Mouse (Mus musculus) neural tube, embryonic 14.5 days (tissue): ENCODE results near the gene Gpr18. TPM values are rescaled to one million over a fixed set of nuclear protein-coding genes. Genes with fewer than 3 reads are reported as not detected.

Experiments used
- ATAC-seq: fragments of 200-750 bp; cut with Nextera tagmentation; 2 replicates; pipeline ENCODE4 v1.8.0; 2017; ENCODE audit warnings: low read depth, mild to moderate bottlenecking, moderate TSS enrichment, moderate library complexity
- H3K27ac ChIP-seq: fragments of 300-500 bp; sonication (generic); 2 replicates; pipeline ENCODE4 v1.5.1; 2014; ENCODE audit warnings: low read depth, mild to moderate bottlenecking, control low read depth, low read length, moderate library complexity, mixed read lengths
- H3K27me3 ChIP-seq: fragments of 300-500 bp; sonication (generic); 2 replicates; pipeline ENCODE4 v1.6.1; 2014; ENCODE audit warnings: low read length; ENCODE audit not compliant: control insufficient read depth, insufficient read depth
- H3K36me3 ChIP-seq: fragments of 300-500 bp; sonication (generic); 2 replicates; pipeline ENCODE4 v1.6.1; 2014; ENCODE audit warnings: low read length, mixed read lengths; ENCODE audit not compliant: control insufficient read depth, insufficient read depth
- H3K4me1 ChIP-seq: fragments of 300-500 bp; sonication (generic); 2 replicates; pipeline ENCODE4 v1.6.1; 2014; ENCODE audit warnings: low read length; ENCODE audit not compliant: control insufficient read depth, insufficient read depth
- H3K4me2 ChIP-seq: fragments of 300-500 bp; sonication (generic); 2 replicates; pipeline ENCODE4 v1.6.1; 2014; ENCODE audit warnings: mild to moderate bottlenecking, low read depth, low read length, control low read depth
- H3K4me3 ChIP-seq: fragments of 300-500 bp; sonication (generic); 2 replicates; pipeline ENCODE4 v1.5.1; 2014; ENCODE audit warnings: low read depth, low read length, control low read depth, mixed read lengths
- H3K9ac ChIP-seq: fragments of 300-500 bp; sonication (generic); replicated peaks from 2 replicates; pipeline ENCODE4 v1.6.1; 2014; ENCODE audit warnings: low read depth, mild to moderate bottlenecking, control low read depth, low read length, mixed read lengths
- H3K9me3 ChIP-seq: fragments of 300-500 bp; sonication (generic); 2 replicates; pipeline ENCODE4 v1.6.1; 2016; ENCODE audit warnings: low read length; ENCODE audit not compliant: control insufficient read depth
- WGBS: fragments of 180-500 bp; shearing (Covaris S2); extraction: QIAGEN DNeasy Blood & Tissue Kit; methylation state at CpG from one replicate; pipeline ENCODE4 v1.1.7; 2014; 5-methylcytosine and 5-hydroxymethylcytosine counted together
- polyA plus RNA-seq: library from polyadenylated mRNA; unstranded; fragments of >200 nt; fragmentation: Nextera tagmentation; extraction: Ambion mirVana; gene quantifications from 2 replicates; pipeline ENCODE4 v1.2.1, GENCODE M21; 2014

The Gpr18 gene
- polyA plus RNA-seq, 1 experiment from 2014 or later: 0.54 TPM

GRCm38 (mm10) chr14:121937601-121938255 is 22.1 kb upstream of the Gpr18 start:
- H3K4me2 ChIP-seq: no peak overlapping the region
- no peaks in the 10 kb centered on the region for H3K36me3 ChIP-seq
- no peaks in the 10 kb centered on the region for H3K9me3 ChIP-seq
- WGBS: 85% methylated on average over 11 of the region's 11 CpGs
- no peaks in the 10 kb centered on the region for H3K4me1 ChIP-seq
- no peak overlapping the region for H3K27ac ChIP-seq
- no peaks in the 10 kb centered on the region for H3K27me3 ChIP-seq
- H3K9ac ChIP-seq: no peak overlapping the region
- ATAC-seq: no peak
- no peak overlapping the region for H3K4me3 ChIP-seq

GRCm38 (mm10) chr14:121936856-121937255 is 21.3 kb upstream of the Gpr18 start:
- WGBS: 86% methylated on average over 8 of the region's 8 CpGs
- Histone ChIP-seq H3K4me1 (no peaks in the 10 kb centered on the region), H3K4me2 (no peak overlapping the region), H3K27ac (no peak overlapping the region), H3K4me3 (no peak overlapping the region), H3K36me3 (no peaks in the 10 kb centered on the region), H3K9me3 (no peaks in the 10 kb centered on the region), H3K27me3 (no peaks in the 10 kb centered on the region), H3K9ac (no peak overlapping the region)
- no peak for ATAC-seq

- no peak for ATAC-seq
- no peak overlapping the region for H3K4me3 ChIP-seq
- 97% methylated on average over 4 of the region's 4 CpGs for WGBS
- no peaks in the 10 kb centered on the region for H3K27me3 ChIP-seq
- no peaks in the 10 kb centered on the region for H3K36me3 ChIP-seq
- H3K9me3 ChIP-seq: no peaks in the 10 kb centered on the region
- H3K27ac ChIP-seq: no peak overlapping the region
- no peak overlapping the region for H3K9ac ChIP-seq
- H3K4me1 ChIP-seq: no peaks in the 10 kb centered on the region
- no peak overlapping the region for H3K4me2 ChIP-seq
These were observed 20.8 kb upstream of the Gpr18 start for GRCm38 (mm10) chr14:121936356-121936755.

- Histone ChIP-seq H3K27me3 (no peaks in the 10 kb centered on the region), H3K36me3 (no peaks in the 10 kb centered on the region), H3K4me1 (no peaks in the 10 kb centered on the region), H3K4me3 (no peak overlapping the region), H3K9me3 (no peaks in the 10 kb centered on the region), H3K4me2 (no peak overlapping the region), H3K9ac (no peak overlapping the region), H3K27ac (no peak overlapping the region)
- WGBS: 96% methylated on average over 5 of the region's 5 CpGs
- ATAC-seq: no peak
These were observed 19.0 kb upstream of the Gpr18 start for GRCm38 (mm10) chr14:121934597-121934946.

GRCm38 (mm10) chr14:121933906-121934596 is 18.5 kb upstream of the Gpr18 start:
- H3K27me3 ChIP-seq: no peaks in the 10 kb centered on the region
- no peak overlapping the region for H3K4me2 ChIP-seq
- no peak for ATAC-seq
- H3K9ac ChIP-seq: no peak overlapping the region
- no peaks in the 10 kb centered on the region for H3K4me1 ChIP-seq
- H3K36me3 ChIP-seq: no peaks in the 10 kb centered on the region
- WGBS: 94% methylated on average over 7 of the region's 7 CpGs
- H3K4me3 ChIP-seq: no peak overlapping the region
- H3K27ac ChIP-seq: no peak overlapping the region
- no peaks in the 10 kb centered on the region for H3K9me3 ChIP-seq

- WGBS: 88% methylated on average over 4 of the region's 4 CpGs
- H3K4me3 ChIP-seq: no peak overlapping the region
- no peaks in the 10 kb centered on the region for H3K27me3 ChIP-seq
- no peak for ATAC-seq
- no peaks in the 10 kb centered on the region for H3K9me3 ChIP-seq
- H3K36me3 ChIP-seq: no peaks in the 10 kb centered on the region
- H3K9ac ChIP-seq: no peak overlapping the region
- no peak overlapping the region for H3K27ac ChIP-seq
- H3K4me2 ChIP-seq: no peak overlapping the region
- no peaks in the 10 kb centered on the region for H3K4me1 ChIP-seq
These were observed 16.6 kb upstream of the Gpr18 start for GRCm38 (mm10) chr14:121932180-121932579.

- Histone ChIP-seq H3K4me1 (no peaks in the 10 kb centered on the region), H3K9ac (no peak overlapping the region), H3K4me3 (no peak overlapping the region), H3K9me3 (no peaks in the 10 kb centered on the region), H3K27me3 (no peaks in the 10 kb centered on the region), H3K27ac (no peak overlapping the region), H3K36me3 (no peaks in the 10 kb centered on the region), H3K4me2 (no peak overlapping the region)
- ATAC-seq: no peak
- WGBS: 89% methylated on average over 3 of the region's 3 CpGs
These were observed 16.0 kb upstream of the Gpr18 start for GRCm38 (mm10) chr14:121931594-121931993.

- Histone ChIP-seq H3K36me3 (no peaks in the 10 kb centered on the region), H3K4me1 (no peaks in the 10 kb centered on the region), H3K9me3 (no peaks in the 10 kb centered on the region), H3K4me2 (no peak overlapping the region), H3K9ac (no peak overlapping the region), H3K4me3 (no peak overlapping the region), H3K27me3 (no peaks in the 10 kb centered on the region), H3K27ac (no peak overlapping the region)
- WGBS: 83% methylated on average over 7 of the region's 7 CpGs
- no peak for ATAC-seq
These were observed 15.3 kb upstream of the Gpr18 start for GRCm38 (mm10) chr14:121930731-121931383.

GRCm38 (mm10) chr14:121929243-121929951 is 13.8 kb upstream of the Gpr18 start:
- 90% methylated on average over 12 of the region's 12 CpGs for WGBS
- ATAC-seq: no peak
- Histone ChIP-seq H3K9ac (no peak overlapping the region), H3K4me2 (no peak overlapping the region), H3K27ac (no peak overlapping the region), H3K36me3 (no peaks in the 10 kb centered on the region), H3K4me1 (no peaks in the 10 kb centered on the region), H3K27me3 (no peaks in the 10 kb centered on the region), H3K9me3 (no peaks in the 10 kb centered on the region), H3K4me3 (no peak overlapping the region)
